Mouse (Mus musculus) frontal cortex, adult 2 months (tissue): ENCODE measurements around the gene Fermt1. TPM values are rescaled to one million over a fixed set of nuclear protein-coding genes. Genes with fewer than 3 reads are reported as not detected.
A peak's percentile ranks its signal among the peaks of the same experiment; 100 is the strongest.

ENCODE experiments used
- DNase-seq, 2 experiments: peaks; one replicate each; pipeline ENCODE4 v3.0.0; 2022; ENCODE audit warnings: low spot score in 1 of 2; ENCODE audit errors: extremely low spot score in 1 of 2
- polyA plus RNA-seq: library from polyadenylated mRNA; depleted of rRNA; stranded (reverse); fragments of >200 nt; gene quantifications from 2 replicates; pipeline ENCODE4 v1.2.3, GENCODE M21; 2012; rRNA removed

Gene Fermt1
- polyA plus RNA-seq: 0.04 TPM in 1 of 2 replicates, not detected in the other

DNA sequence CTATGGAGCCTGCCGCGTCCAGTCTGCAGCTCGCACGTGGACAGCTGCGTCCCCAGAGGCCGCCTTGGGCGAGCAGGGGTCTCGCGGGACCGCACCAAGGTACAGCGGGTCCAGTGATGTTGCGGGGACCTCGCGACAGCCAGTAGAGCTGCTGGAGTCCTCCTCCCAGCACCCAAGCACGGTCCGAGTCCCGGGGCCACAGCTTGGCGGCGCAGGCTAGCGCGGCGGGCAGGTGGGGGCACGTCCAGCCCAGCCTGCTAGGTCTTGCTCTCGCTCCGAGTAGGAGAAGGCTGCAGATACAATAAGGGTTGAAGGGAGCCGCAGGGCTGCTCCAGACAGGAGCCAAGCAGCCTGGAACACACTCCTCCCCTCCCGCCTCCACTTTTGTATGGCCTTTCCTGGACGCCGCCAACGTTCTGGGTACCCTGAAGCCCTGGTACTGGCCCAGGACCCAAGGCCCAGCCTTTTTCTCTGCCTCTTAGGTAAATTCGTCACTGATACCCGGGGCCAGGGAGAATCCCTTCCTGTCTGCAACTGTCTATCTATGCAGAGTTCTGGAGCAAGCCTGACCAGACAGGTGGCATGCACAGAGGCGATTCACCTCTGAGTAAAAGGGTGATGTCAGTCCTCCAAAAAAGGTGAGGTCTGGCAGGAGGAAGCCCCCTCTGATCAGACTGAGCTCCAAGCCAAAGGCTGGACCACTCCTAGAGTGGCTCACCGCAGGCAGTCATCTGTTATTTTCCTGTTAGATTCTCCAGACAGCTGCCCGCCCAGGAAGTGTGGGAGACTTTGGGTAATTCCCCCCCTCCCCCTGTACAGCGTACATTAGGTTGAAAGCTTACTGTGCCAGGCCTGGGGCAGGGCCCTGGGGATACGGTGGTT is at the start of gene Fermt1:
Gene Fermt1 (minus strand): TSS at position 581 of the 882 bp plus-strand sequence.
- DNase-seq: no peak

DNA sequence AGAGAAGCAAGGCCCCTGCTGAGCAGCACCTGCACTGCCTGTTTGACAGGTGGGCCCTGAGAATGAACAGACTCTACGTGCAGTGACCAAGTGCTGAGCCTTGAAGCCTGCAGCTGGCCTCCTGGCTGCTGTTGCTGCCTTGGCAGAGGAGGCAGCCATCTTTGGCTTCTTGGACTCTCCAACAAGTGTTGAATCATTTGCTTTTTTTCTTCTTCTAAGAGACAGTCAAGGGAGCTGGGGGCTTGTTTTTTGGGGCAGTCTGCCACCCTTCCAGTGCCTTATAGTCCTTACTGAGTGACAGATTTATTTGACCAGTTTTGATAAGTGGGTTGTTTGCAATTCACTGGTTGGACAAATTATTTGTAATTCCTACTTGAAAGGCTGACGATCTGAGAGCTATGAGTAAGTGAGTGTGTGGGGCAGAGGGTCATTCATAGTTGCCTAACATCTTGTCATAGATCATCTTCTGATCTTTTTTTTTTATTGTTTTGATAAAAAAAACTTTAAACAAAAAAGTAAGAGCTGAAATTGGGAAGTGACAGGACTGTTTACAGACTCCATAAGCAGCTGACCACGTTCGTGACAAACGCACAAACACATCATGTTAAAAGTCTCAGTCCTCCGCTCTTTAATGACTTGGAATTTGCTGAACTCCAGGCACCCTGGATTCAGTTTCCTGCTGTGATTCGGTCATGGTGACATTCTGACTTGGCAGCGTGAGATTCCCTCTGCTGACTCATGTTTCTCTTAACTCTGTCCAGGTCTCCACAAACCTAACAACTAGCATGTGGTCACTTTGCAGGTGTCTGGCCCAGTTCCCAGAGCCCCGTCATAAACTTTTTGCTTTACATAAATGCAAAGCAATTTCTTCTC is 47.2 kb upstream of the Fermt1 start:
- no peak for DNase-seq

DNA sequence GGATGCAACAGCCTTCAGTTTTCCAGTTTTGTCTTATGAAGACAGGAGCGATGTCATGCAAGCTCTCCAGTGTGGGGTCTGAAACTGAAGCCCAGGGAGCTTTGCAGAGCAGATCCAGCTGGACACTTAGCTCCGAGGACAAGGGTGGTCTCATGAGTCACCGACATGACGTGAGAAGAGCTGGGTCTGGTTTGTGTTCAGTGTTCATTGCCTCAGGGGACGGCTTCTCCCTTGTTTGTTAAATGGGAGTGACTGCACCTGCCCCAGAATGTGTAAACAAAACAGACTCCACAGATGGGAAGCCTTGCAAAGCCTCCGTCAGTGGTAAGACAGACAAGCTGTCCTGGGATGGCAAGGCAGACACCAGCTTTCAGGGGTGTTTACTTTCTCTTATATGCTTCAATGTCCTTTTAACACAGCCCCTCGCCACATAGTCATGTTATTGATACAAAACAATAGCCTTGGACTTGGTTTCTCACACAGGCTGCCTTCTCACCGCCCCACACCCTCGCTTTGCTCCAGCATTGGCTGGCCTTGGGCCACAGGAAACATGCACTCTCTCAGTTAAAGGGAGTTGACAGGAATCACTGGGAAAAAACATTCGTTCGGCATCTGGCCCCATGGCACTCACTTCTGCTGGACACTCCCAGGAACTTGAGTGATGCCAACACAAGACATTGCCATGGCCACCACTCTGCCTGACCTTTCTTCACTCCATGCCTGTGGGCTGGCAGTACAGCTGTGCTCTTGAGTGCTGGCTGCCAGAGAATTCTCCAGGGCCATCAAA is 44.3 kb upstream of the Fermt1 start:
- DNase-seq: no peak

DNA sequence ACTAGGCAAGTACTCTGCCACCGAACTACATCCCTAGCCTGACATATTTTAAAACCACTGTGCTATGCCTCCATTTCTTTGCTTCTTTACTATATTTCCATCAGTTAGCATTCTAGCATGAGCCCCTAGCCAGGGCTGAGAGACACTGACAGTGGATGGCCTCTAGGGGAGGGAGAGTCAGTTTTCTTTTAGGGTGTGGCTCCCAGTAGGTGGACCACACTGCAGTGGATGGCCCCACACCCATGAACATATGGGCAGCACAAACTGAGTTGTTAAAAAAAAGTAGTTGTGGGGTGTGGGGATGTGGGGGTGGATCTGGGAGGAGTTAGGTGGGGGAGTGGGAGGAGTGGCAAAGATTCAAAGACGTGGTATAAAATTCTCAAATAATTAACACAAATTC is 27.6 kb upstream of the Fermt1 start:
- DNase-seq: no peak

DNA sequence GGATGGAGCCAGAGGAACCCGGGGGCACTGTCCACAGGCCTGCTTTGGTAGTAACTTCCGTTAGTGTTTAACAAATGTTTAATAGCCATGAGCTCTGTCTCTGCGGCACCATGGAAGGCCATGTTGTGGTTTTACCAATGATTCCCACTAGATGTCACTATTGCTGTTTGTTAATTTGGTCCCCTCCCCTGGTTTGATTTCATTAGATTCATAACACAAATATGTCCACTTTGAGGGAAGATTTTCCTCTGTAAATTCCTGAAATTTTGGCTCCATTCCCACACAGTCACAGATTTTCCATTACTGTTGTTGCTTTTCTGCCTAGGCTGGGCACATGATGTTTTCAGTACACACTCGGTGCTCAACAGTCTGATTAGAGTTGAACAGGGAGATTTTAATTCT is 25.1 kb upstream of the Fermt1 start:
- DNase-seq: peak; percentile 2 to 55

DNA sequence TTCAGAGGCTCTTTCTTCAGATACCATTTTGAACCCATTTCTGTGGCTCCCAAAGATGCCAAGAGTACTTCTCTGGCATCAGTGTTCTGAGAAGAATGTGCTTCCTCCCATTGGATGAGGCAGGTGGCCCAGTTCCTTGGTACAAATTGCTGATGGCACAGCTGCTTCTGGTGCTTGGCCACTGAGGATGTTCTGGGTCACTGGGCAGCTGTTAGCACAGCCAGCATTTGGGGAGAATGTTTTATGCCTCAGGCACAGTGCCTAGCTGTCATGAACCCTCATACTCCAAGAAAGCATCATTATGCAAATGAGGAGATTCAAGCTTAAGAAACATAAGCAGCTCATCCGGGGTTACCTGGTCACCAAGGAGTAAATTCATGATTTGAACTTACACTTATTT is 12.1 kb upstream of the Fermt1 start:
- DNase-seq: no peak

DNA sequence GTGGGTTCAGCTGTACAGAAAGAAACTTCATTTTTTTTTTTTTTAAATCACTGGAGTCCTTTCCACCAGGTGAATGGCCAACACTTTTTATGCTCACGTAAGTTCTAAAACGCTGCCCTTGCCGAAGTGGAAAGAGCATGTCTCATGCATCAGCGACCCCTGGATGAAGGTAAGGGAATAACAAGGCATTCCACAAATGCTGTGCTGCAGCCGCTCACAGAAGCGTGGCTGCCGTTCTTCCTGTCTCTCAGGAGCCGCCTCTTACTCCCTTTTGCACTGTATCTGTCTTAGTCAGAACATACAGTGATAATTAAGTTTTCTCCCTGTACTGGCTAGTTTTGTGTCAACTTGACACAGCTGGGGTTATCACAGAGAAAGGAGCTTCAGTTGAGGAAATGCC is 6.5 kb upstream of the Fermt1 start:
- DNase-seq: peak in 1 of 2 experiments; percentile 28

DNA sequence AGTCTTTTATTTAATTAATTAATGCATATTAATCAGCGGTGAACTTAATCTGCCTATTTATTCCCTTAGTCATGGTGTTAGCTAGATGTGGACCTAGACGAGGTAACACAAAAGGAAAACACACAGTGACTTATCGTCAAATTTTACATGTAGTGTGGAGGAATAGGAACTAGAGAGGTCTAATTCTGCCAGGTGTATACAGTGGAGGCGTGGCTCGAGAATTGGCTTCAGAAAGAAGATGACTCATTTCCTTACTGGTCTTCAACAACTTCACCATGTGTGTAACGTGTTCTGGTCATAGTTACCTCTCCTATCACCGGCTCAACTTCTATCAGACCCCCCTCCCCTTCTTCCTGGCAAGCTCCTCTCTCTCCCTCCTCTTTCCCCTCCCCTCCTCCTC is 2.5 kb upstream of the Fermt1 start:
- DNase-seq: no peak

DNA sequence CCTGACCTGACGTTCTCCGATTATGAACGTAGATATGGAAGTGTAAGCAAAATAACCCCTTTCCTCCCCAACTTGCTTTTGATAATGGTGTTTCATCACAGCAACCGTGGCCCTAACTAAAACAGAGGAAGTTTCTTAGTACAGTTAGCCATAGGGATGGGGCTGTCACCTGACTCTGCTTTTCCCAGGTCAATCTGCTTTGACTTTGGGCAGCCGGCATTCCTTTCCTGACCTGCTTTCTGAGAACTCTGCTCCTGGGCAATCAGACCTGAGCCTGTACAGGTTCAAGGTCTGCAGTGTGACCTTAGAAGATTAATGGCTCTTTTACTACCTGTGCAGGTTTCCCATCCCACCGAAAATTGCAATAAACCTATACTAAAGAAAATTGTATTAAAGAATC is 1.3 kb upstream of the Fermt1 start:
- no peak for DNase-seq

DNA sequence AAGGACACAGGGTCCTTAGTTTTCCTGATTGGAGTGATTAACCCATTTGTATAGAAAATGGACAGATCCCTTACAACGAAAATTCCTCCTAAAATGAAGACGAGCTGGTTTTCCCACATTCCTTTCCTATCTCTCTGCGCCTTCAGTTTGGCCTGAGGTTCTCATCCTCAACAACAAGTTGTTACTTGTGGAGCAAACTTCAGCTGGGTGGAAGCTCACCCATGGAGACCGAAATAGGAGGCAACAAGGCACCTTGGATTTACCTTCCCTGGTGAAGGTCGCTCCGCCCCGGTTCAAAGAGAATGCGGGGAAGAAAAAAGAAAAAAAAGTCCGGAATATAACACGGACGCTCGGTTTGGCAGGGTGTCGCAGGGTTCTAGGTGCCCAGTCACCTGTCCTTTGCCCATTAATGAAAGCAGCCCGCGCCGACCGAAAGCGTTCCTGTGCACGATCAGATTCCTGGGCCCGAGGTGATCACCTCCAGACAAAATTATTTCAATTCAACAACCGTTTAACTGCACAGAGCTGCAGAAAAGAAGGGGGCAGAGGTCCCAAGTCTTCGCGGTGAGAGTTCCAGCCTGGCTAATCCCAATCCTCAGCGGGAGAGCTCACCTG is 888 bp downstream of the Fermt1 start:
- no peak for DNase-seq

DNA sequence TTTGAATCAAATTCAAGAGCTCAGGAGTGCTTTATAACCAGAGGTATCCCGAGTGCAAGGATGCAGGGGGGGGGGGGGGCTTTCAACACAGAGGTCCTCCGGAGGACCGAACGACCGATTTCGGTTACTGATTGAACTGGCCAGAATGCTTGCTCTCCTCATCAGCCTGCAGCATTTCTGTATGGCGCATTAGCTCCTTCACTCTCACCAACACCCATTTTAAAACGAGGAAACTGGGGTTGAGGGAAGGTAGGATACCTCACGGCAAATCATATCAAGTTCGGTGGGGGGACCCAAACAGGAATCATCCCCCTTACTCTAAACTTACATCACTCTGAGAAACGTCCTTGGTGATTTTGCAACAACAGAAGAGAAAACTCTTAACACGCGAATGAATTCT is 1.7 kb downstream of the Fermt1 start:
- no peak for DNase-seq

DNA sequence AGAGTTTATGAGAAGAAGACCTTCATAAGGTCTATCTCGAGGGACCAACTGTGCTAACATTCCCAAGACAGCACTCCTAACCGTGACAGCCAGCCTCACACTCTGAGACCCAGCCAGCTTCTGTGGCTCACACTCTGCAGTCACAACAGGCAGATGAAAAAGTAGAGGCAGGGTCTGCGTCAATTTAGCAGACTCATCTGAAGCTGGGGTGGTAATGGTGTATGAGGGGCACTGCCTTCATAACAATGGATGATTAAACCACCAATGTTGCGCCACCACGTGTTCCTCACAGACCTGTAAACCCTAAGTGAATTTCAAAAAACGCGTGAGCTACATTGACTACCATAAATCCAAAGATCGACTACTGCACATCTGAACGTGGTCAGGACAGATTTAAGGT is 2.1 kb downstream of the Fermt1 start:
- no peak for DNase-seq

DNA sequence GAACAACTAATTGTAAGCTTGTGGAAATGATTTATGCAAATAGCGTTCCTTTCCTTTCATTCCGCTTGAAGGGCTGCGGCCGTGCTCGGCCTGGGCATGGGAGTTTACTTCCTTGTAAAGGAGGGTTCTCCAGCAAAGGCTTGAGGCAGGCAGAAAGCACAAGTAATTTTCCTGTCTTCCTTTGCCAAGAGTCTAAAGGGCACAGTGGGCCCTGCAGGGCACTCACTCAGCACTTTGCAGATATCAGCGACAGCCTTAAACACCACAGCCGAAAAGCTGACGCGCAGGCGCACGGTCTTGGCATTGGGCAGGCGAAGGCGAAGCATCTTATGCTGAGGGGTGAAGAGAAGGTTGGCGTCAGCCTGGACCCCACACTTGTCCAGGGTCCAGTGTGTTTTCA is 6.7 kb downstream of the Fermt1 start:
- DNase-seq: no peak

DNA sequence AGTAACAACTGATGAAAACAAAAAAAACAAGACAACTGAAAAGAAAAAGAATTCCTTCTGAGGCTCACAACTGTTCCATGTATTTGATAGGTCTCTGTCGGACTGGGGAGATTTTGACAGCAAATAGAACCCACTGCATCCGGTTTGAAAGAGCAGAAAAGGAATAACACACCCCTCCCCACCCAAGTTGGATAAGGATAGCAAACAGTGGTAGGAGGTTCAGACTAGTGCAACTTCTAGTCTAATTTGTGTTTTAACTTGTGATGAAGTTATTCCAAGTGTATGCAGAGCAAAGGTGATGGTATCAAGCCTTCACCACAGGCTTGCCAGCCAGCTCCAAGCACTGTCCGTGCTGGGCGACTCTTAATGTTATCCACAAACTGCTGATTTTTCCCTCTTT is 9.5 kb downstream of the Fermt1 start:
- no peak for DNase-seq

DNA sequence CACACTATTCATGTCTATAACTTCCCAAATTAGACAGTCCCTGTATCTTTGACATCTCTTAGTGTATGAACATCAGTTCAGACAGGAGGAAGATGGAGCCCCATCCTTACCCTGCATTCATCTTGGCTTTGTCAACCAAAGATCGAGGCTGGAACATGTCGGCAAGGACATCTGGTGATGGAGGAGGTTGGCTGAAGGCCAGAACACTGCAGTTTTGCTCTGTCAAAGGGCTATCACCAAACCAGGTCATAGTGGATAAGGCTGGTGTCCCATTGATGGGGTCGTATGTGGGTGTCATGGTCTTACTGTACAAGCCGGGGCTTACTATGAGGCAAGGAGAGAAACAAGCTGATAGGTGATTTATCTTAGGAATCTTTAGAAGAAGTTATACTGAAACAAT is 11.0 kb downstream of the Fermt1 start:
- DNase-seq: no peak

DNA sequence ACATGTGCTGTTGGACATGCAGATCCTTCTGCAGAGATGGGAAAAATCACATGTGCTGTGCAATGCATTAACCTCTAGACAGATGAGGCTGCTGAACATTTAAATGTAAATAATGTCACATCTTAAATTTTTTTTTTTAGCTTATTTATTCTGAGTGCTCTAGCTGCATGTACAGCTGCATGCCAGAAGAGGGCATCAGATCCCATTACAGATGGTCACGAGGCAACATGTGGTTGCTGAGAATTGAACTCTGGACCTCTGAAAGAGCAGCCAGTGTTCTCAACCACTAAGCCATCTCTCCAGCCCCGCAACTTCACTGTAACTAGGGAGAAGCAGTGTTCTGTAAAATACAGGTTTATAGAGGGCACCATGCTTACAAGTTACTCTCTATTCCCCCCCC is 11.6 kb downstream of the Fermt1 start:
- DNase-seq: no peak

DNA sequence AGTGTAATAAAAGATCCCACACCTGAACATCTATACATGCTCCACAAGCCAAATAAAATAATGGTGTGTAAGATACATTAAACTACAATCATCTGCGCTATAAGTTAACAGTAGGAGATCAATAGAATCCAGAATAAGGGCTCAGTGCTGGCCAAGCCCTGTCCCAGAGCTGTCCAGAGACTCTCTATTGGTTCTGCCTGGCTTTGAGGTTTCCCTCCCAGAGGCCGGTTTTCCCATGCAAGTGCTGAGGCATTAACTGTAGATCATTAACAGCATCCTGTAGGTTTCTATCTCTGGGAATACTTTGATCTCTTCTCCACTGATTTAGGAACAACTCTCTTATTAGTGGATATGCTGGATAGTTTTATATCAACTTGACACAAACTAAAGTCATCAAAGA is 16.7 kb downstream of the Fermt1 start:
- no peak for DNase-seq

DNA sequence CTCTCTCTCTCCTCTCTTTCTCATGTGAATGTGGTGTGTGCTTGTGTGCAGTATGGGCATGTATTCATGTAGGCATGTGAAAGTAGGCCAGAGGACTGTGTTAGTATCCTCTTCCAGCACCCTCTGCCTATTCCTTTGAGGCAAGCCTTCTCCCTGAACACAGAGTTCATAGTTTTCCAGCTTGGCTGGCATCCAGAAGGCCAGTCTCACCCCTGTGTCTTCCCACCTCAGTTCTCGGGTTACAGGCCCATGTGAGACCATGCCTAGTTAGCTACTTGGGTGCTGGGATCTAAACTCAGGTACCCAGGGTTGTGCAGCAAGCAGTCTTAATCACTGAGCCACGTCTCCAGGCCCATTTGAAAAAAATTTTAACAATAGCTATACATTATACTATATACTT is 17.8 kb downstream of the Fermt1 start:
- DNase-seq: no peak

DNA sequence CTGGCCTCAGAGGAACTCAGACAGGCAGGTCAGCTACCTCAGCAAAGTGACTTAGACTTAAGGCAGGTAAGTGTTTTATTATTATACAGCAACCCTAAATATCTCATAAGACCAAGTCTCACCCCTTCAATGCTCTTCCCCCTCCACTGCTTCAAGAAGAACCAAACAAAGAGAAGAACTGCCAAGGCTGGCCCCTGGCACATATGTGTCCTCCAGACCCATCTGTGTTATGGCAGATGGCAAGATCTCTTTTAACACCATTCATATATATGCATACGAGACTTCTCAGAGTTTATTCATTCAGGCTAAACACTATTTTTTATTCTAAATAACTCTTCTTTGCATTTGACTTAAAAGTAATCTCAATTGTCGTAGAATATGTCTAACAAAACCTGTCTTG is 18.4 kb downstream of the Fermt1 start:
- DNase-seq: no peak

DNA sequence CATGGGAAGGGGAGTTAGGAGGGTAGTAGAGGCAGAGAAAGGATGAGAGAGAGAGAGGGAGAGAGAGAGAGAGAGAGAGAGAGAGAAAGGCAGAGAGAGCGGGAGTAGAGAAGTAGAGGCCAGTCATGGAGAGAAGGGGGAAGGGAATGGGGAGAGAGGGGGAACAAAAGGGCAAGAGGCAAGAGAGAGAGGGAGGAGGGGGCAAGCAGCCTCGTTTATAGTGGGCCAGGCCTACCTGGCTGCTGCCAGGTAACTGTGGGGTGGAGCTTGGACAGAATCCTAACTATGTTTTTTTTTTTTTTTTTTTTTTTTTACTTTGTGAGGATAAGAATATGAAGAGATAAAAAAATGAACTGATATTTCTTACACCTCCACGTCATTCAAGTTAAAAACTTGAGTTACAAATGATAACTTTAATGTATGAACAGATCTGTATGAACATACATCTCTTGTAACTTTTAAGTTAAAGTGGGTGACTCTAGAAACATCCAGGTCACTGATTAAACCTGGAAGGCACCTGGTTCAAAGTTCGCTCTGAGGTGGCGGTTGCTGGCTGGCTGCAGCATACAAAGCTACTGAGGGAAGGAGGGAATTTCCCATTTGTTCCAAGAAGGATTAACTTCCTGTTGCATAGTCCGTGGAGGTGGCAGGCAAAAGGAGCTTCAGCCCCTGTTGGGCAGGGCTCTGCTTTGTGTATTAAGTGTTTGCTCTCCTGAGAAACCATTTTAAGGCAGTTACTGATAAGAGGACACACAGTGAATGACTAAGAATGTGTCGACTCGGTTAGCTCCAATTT is 22.2 kb downstream of the Fermt1 start:
- DNase-seq: no peak
